Mouse (Mus musculus) ES-Bruce4 (cell line): Measurements from ENCODE around the gene Egfem1.

ENCODE experiments used
- CTCF ChIP-seq: IDR thresholded peaks from one replicate; pipeline ENCODE4 v1.8.1; 2011; ENCODE audit warnings: low read depth, low read length
- EP300 ChIP-seq: IDR thresholded peaks from 2 replicates; pipeline ENCODE4 v1.6.1; 2011; ENCODE audit warnings: low read depth, low read length; ENCODE audit not compliant: insufficient read depth
- POLR2A ChIP-seq: IDR thresholded peaks from one replicate; pipeline ENCODE4 v1.8.1; 2011; ENCODE audit warnings: low read length; ENCODE audit not compliant: insufficient read depth

DNA sequence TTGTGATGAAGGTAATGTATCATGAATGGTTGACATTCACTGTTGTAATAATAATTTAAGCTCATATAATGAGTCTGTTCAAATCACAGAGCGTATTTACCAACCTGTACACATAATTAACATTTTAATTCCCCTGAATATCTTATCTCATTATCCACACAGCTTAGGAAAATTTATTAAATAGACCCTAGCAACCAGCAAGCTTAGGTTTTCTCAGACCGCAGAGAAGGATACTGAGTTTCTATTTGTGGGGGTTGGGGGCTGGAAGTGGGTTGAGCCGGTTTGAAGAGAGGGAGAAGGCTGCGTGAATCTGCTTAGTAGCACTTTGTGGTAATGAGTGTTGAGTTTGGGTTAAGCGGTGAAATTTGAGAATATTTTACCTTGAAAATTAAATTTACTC lies 154.7 kb downstream of the Egfem1 start:
- no peak for TF ChIP-seq POLR2A
- TF ChIP-seq CTCF, result no peak
- no peak for TF ChIP-seq EP300
